Mouse (Mus musculus): ENCODE data around the gene Gtdc1.
A peak's percentile ranks its signal among the peaks of the same experiment; 100 is the strongest.

Gene Gtdc1

GRCm38 (mm10) chr2:44927482-44927811 lies at the start of gene Gtdc1:
Gene Gtdc1, minus strand, starts transcription at chr2:44927657.
- no peak for DNase-seq

GRCm38 (mm10) chr2:44977051-44977450 lies 49.6 kb upstream of the Gtdc1 start:
- DNase-seq = peak; percentile 88

- peak; percentile 90 for DNase-seq
Observed at GRCm38 (mm10) chr2:44976484-44976883, 49.0 kb upstream of the Gtdc1 start.

GRCm38 (mm10) chr2:44973828-44974227 lies 46.4 kb upstream of the Gtdc1 start:
- no peak for DNase-seq

GRCm38 (mm10) chr2:44970087-44970646 lies 42.7 kb upstream of the Gtdc1 start:
- no peak for DNase-seq

GRCm38 (mm10) chr2:44969640-44970039 lies 42.2 kb upstream of the Gtdc1 start:
- DNase-seq = no peak

GRCm38 (mm10) chr2:44969226-44969625 lies 41.8 kb upstream of the Gtdc1 start:
- DNase-seq = no peak

- no peak for DNase-seq
Observed at GRCm38 (mm10) chr2:44965834-44966555, 38.5 kb upstream of the Gtdc1 start.

- no peak for DNase-seq
Observed at GRCm38 (mm10) chr2:44962620-44963019, 35.2 kb upstream of the Gtdc1 start.

- no peak for DNase-seq
Observed at GRCm38 (mm10) chr2:44961192-44961591, 33.7 kb upstream of the Gtdc1 start.

- no peak for DNase-seq
Observed at GRCm38 (mm10) chr2:44960561-44960960, 33.1 kb upstream of the Gtdc1 start.

GRCm38 (mm10) chr2:44957329-44957797 lies 29.9 kb upstream of the Gtdc1 start:
- no peak for DNase-seq

GRCm38 (mm10) chr2:44956232-44956631 lies 28.8 kb upstream of the Gtdc1 start:
- peak; percentile 96 for DNase-seq

GRCm38 (mm10) chr2:44955506-44955905 lies 28.0 kb upstream of the Gtdc1 start:
- no peak for DNase-seq

- DNase-seq = no peak
Observed at GRCm38 (mm10) chr2:44954180-44954579, 26.7 kb upstream of the Gtdc1 start.

GRCm38 (mm10) chr2:44952830-44953422 lies 25.5 kb upstream of the Gtdc1 start:
- DNase-seq = peak; percentile 94

GRCm38 (mm10) chr2:44951651-44952213 lies 24.3 kb upstream of the Gtdc1 start:
- no peak for DNase-seq

- DNase-seq = no peak
Observed at GRCm38 (mm10) chr2:44944689-44945088, 17.2 kb upstream of the Gtdc1 start.

GRCm38 (mm10) chr2:44930951-44931350 lies 3.5 kb upstream of the Gtdc1 start:
- DNase-seq = no peak

- DNase-seq = peak; percentile 94
Observed at GRCm38 (mm10) chr2:44928631-44929030, 1.2 kb upstream of the Gtdc1 start.

- DNase-seq = peak; percentile 100
Observed at GRCm38 (mm10) chr2:44926683-44927481, 575 bp downstream of the Gtdc1 start.

- no peak for DNase-seq
Observed at GRCm38 (mm10) chr2:44926167-44926682, 1.2 kb downstream of the Gtdc1 start.

GRCm38 (mm10) chr2:44924618-44925017 lies 2.8 kb downstream of the Gtdc1 start:
- DNase-seq = peak; percentile 81

All from heart, adult 11 months (tissue).